Mouse (Mus musculus) CH12.LX (cell line): Measurements from ENCODE around the gene Thsd7b. TPM values are rescaled to one million over a fixed set of nuclear protein-coding genes. Genes with fewer than 3 reads are reported as not detected.

Experiments
- DNase-seq: peaks from one replicate; pipeline ENCODE4 v3.0.0-alpha.2; 2013; ENCODE audit errors: extremely low read depth
- H3K27ac ChIP-seq: 2 replicates; pipeline ENCODE4 v1.5.1; 2012; ENCODE audit warnings: low read depth, mild to moderate bottlenecking, control low read depth, moderate library complexity; ENCODE audit not compliant: insufficient read depth
- H3K27me3 ChIP-seq: replicated peaks from 2 replicates; pipeline ENCODE3; 2012; ENCODE audit warnings: inconsistent platforms
- H3K36me3 ChIP-seq, 2 experiments: replicated peaks in 1 of 2; 2 replicates each; pipeline versions ENCODE3 to v1.6.1; 2012; ENCODE audit warnings: inconsistent platforms in 1 of 2, low read length in 1 of 2, mild to moderate bottlenecking in 1 of 2, mixed read lengths in 1 of 2, moderate library complexity in 1 of 2; ENCODE audit not compliant: control insufficient read depth in 1 of 2, insufficient read depth in 1 of 2
- H3K4me1 ChIP-seq, 2 experiments: 2 replicates each; pipeline ENCODE4 v1.6.1; 2012; ENCODE audit warnings: inconsistent platforms in 1 of 2, moderate library complexity in 1 of 2; ENCODE audit not compliant: insufficient read depth in 2 of 2, control insufficient read depth in 1 of 2
- H3K4me2 ChIP-seq: 2 replicates; pipeline ENCODE4 v1.6.1; 2012; ENCODE audit warnings: low read depth, mild to moderate bottlenecking, control low read depth; ENCODE audit not compliant: poor library complexity, insufficient read depth, severe bottlenecking
- H3K4me3 ChIP-seq, 3 experiments: fragments of 150-350 bp in 1 of 3; sonication (generic) in 1 of 3; replicated peaks in 1 of 3; 2 replicates each; pipeline versions ENCODE3 to v1.5.1; 2011 to 2012; ENCODE audit warnings: low read depth in 2 of 3, low read length in 2 of 3, mild to moderate bottlenecking in 2 of 3, moderate library complexity in 2 of 3, control low read depth in 1 of 3, improper control_type of control experiment in 1 of 3, inconsistent platforms in 1 of 3, mixed read lengths in 1 of 3; ENCODE audit not compliant: poor library complexity in 1 of 3
- H3K79me2 ChIP-seq: replicated peaks from 2 replicates; pipeline ENCODE4 v1.6.1; 2012; ENCODE audit warnings: mild to moderate bottlenecking, moderate library complexity; ENCODE audit not compliant: control insufficient read depth, poor library complexity, insufficient read depth, severe bottlenecking; ENCODE audit errors: extremely low read depth
- H3K9ac ChIP-seq: 2 replicates; pipeline ENCODE4 v1.6.1; 2012; ENCODE audit warnings: low read depth, mild to moderate bottlenecking, control low read depth, moderate library complexity; ENCODE audit not compliant: insufficient read depth
- H3K9me3 ChIP-seq: replicated peaks from 2 replicates; pipeline ENCODE3; 2012; ENCODE audit warnings: low read length, inconsistent platforms, mixed read lengths
- E2F4 ChIP-seq: IDR thresholded peaks from 2 replicates; pipeline ENCODE4 v1.6.1; 2011; ENCODE audit warnings: low read depth, low read length, improper control_type of control experiment; ENCODE audit not compliant: insufficient replicate concordance
- MAZ ChIP-seq: IDR thresholded peaks from 2 replicates; pipeline ENCODE4 v1.6.1; 2012; ENCODE audit warnings: low read depth, mild to moderate bottlenecking, inconsistent platforms, low read length, improper control_type of control experiment, moderate library complexity
- MXI1 ChIP-seq: IDR thresholded peaks from 2 replicates; pipeline ENCODE4 v1.6.1; 2011; ENCODE audit warnings: mild to moderate bottlenecking, low read depth, low read length, improper control_type of control experiment
- MYC ChIP-seq: IDR thresholded peaks from 2 replicates; pipeline ENCODE4 v1.6.1; 2011; ENCODE audit warnings: low read depth, mild to moderate bottlenecking, improper control_type of control experiment, low read length
- NRF1 ChIP-seq: IDR thresholded peaks from 2 replicates; pipeline ENCODE4 v1.6.1; 2014; ENCODE audit warnings: low read depth, mild to moderate bottlenecking, inconsistent platforms, low read length, improper control_type of control experiment, moderate library complexity
- POLR2A ChIP-seq: IDR thresholded peaks from 2 replicates; pipeline ENCODE4 v1.6.1; 2011; ENCODE audit warnings: low read depth, mild to moderate bottlenecking, improper control_type of control experiment, low read length
- RCOR1 ChIP-seq: conservative IDR thresholded peaks from 2 replicates; pipeline ENCODE4 v1.6.1; 2012; ENCODE audit warnings: low read depth, mild to moderate bottlenecking, inconsistent platforms, low read length, improper control_type of control experiment
- SMC3 ChIP-seq: IDR thresholded peaks from 2 replicates; pipeline ENCODE4 v1.6.1; 2011; ENCODE audit warnings: low read depth, low read length, improper control_type of control experiment
- UBTF ChIP-seq: IDR thresholded peaks from 2 replicates; pipeline ENCODE4 v1.6.1; 2012; ENCODE audit warnings: low read depth, mild to moderate bottlenecking, inconsistent platforms, low read length, improper control_type of control experiment, moderate library complexity
- USF2 ChIP-seq: conservative IDR thresholded peaks from 2 replicates; pipeline ENCODE4 v1.6.1; 2011; ENCODE audit warnings: low read depth, low read length, improper control_type of control experiment
- ZC3H11A ChIP-seq: IDR thresholded peaks from 2 replicates; pipeline ENCODE4 v1.6.1; 2012; ENCODE audit warnings: low read depth, mild to moderate bottlenecking, inconsistent platforms, low read length, improper control_type of control experiment
- dilution Hi-C: fragments of 300-500 bp; cut with MboI; formaldehyde crosslinking; loops from 2 replicates; pipeline ENCODE4 v1.14.3; 2020; ENCODE audit warnings: low sequenced_read_pairs; ENCODE audit not compliant: extremely low pct_unique_long_range_greater_than_20kb, extremely low pct_ligation_motif_present
- in situ Hi-C: fragments of 300-500 bp; cut with MboI; formaldehyde crosslinking; loops from 3 replicates; pipeline ENCODE4 v1.14.3; 2019; ENCODE audit warnings: low sequenced_read_pairs, low pct_ligation_motif_present, low pct_unique_long_range_greater_than_20kb, mixed read lengths
- polyA plus RNA-seq: library from polyadenylated mRNA; unstranded; fragments of >175 nt; gene quantifications from 2 replicates; pipeline ENCODE4 v1.2.1, GENCODE M21; 2012; ENCODE audit warnings: low read depth; ENCODE audit not compliant: insufficient read length
- total RNA-seq, 2 experiments: library from RNA; depleted of rRNA; stranded (reverse); fragments of 300-350 nt in 1 of 2; fragments of >200 nt in 1 of 2; gene quantifications; 2 replicates each; pipeline ENCODE4 v1.2.3; 2012 to 2014

The Thsd7b gene
- total and polyA plus RNA-seq, 3 experiments = not detected

DNA sequence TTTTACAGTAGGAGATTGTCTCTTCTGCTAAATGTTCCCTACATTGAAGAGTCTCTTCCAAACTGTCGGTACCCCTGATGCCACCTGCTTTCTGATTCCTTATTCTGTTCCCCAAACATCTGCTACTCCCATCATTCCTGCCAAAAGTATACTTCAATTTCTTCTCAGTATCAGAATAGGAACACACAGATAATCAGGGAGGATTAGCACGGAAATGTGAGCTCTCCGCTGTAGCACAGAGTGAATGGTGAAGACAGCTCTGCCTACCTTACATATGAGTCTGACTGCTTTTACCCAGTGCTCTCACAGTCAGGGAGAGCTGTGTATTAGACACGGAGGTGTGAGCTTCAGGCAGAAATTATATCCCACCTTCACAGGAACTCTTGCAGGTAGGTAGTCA, 286.0 kb downstream of the Thsd7b start:
- H3K27ac ChIP-seq = no peak overlapping the region
- no peaks in the 10 kb centered on the region for H3K9me3 ChIP-seq
- H3K79me2 ChIP-seq = no peaks in the 10 kb centered on the region
- dilution Hi-C loops = no loop called here
- no peaks in the 10 kb centered on the region for H3K36me3 ChIP-seq
- no peak overlapping the region for H3K4me2 ChIP-seq
- TF ChIP-seq POLR2A (no peak), SMC3 (no peak), USF2 (no peak)
- in situ Hi-C loops = no loop called here
- DNase-seq = no peak
- H3K4me1 ChIP-seq = peaks cover 0 to 8% of the 10 kb centered on the region in 2 experiments; a peak in 1 of 4 replicates
- H3K27me3 ChIP-seq = no peaks in the 10 kb centered on the region
- H3K4me3 ChIP-seq = no peak overlapping the region
- no peak overlapping the region for H3K9ac ChIP-seq

DNA sequence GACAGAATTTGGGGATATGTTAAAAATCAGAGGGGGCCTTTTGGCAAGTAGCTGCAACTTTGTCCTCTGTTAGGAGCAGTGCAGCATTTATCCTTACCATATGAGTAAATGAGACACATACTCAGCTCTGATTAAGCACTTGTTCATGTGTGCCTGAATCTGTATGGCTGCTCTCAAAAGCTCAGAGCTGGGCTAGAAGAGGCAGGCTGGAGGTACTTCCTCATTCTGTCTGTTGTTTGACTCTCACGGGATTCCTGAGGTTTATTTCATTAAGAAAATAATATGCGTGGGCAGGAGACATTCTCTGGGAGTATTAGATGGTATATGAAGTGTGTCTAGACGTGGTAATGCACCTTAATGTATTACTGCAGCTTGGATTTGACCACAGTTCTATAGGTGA, 286.7 kb downstream of the Thsd7b start:
- H3K4me3 ChIP-seq = no peak overlapping the region
- H3K4me1 ChIP-seq = peaks cover 0 to 8% of the 10 kb centered on the region in 2 experiments; a peak in 1 of 4 replicates
- H3K27me3 ChIP-seq = no peaks in the 10 kb centered on the region
- no peak overlapping the region for H3K9ac ChIP-seq
- in situ Hi-C loops = no loop called here
- no peak overlapping the region for H3K4me2 ChIP-seq
- H3K36me3 ChIP-seq = no peaks in the 10 kb centered on the region
- peak; percentile 27 for DNase-seq
- no peaks in the 10 kb centered on the region for H3K79me2 ChIP-seq
- TF ChIP-seq E2F4 (no peak), POLR2A (no peak), MXI1 (no peak), MAZ (no peak), RCOR1 (no peak), NRF1 (no peak), ZC3H11A (no peak), UBTF (no peak)
- TF ChIP-seq, all 38 proteins: peak for 0
- Histone ChIP-seq H3K27ac (no peak overlapping the region), H3K9me3 (no peaks in the 10 kb centered on the region)
- dilution Hi-C loops = no loop called here

DNA sequence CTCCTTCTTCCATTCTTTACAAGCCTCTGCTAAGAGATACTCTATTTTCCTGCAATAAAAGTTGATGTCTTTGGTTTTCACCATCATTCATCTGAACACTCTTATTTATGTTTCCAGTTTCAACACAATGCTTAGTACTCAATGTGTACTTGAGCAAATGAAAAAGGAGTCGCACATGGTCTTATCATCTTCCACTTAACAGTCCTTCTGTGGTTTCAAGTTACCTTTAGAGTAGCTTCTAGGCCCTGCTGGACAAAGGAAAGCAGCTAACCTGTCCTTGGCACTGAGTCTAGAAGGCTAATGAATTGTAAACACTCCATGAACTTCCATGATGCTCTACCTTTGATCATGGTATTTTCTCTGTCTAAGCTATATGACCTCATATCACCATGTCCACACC, 289.6 kb downstream of the Thsd7b start:
- Histone ChIP-seq H3K9ac (no peak overlapping the region), H3K27ac (no peak overlapping the region), H3K9me3 (no peaks in the 10 kb centered on the region), H3K27me3 (no peaks in the 10 kb centered on the region), H3K36me3 (no peaks in the 10 kb centered on the region), H3K4me2 (no peak overlapping the region), H3K4me3 (no peak overlapping the region), H3K79me2 (no peaks in the 10 kb centered on the region), H3K4me1 (peaks cover 0 to 8% of the 10 kb centered on the region in 2 experiments; a peak in 1 of 4 replicates)
- dilution Hi-C loops = no loop called here
- DNase-seq = no peak
- TF ChIP-seq MYC = no peak
- in situ Hi-C loops = no loop called here
